ENCODE assay signal across 12 mouse cellular contexts in the genomic region with DNA sequence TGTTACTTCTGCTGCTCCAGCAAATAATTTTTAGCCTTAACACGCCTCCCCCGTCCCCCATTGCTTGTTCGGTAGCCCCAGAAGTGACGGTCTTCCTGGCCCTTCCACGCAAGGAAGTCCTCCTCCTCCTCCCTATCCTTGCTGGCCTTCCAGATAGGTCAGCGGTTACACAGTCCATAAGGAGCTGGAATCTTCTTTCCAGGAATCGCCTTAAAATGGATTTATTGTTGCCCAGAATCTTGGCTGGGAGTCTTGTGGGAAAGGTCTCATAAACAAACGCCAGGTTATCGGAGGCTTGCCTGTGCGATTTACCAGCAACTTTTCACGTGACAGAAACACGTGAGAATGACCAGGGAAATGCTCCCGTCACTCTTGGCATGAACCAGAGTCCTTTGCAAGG.
DNase-seq lines count a peak whose midpoint lies in the region; ATAC-seq and TF ChIP-seq lines count a peak whose summit lies in the region.
"Had no signal": no experiment of that assay in that cellular context is flagged by ENCODE, and none has a peak within 500 bp of the region (broad histone marks: within the 10 kb centered on the region; RNA-seq: fewer than 3 reads in every experiment).

No protein-coding gene starts in this region.

- 70% methylated on average over 13 of the region's 13 CpGs for WGBS in intestine, postnatal 0 days
- 63% methylated on average over 13 of the region's 13 CpGs for WGBS in intestine, embryonic 16.5 days
- 60% methylated on average over 13 of the region's 13 CpGs for WGBS in kidney, embryonic 14.5 days
- WGBS in small intestine, adult 2 months, result 68% methylated on average over 13 of the region's 13 CpGs
- WGBS in hindbrain, postnatal 0 days, result 86% methylated on average over 13 of the region's 13 CpGs

- H3K4me2 ChIP-seq in intestine, postnatal 0 days (replicated peaks; ENCODE audit: low read depth), result no peak overlapping the region
- H3K4me2 ChIP-seq in intestine, embryonic 16.5 days (ENCODE audit: low read depth, low read length), result no peak overlapping the region
- 0 out of 2 replicates have a peak overlapping the region, but pooled peaks have one; percentile 16 for H3K4me2 ChIP-seq in kidney, embryonic 14.5 days (replicated peaks; ENCODE audit: low read depth, low read length)
- no peak overlapping the region for H3K4me2 ChIP-seq in hindbrain, postnatal 0 days (ENCODE audit: low read depth, low read length)
- H3K4me2 ChIP-seq: hindbrain, embryonic 15.5 days had no signal

- H3K4me1 ChIP-seq in intestine, postnatal 0 days (replicated peaks; ENCODE audit: control insufficient read depth, insufficient read depth, low read length), result no peaks in the 10 kb centered on the region
- H3K4me1 ChIP-seq in intestine, embryonic 16.5 days (ENCODE audit: control insufficient read depth, insufficient read depth, low read length), result no peaks in the 10 kb centered on the region
- no peaks in the 10 kb centered on the region for H3K4me1 ChIP-seq in kidney, embryonic 14.5 days (ENCODE audit: control insufficient read depth, insufficient read depth, low read length)
- no peaks in the 10 kb centered on the region for H3K4me1 ChIP-seq in small intestine, adult 2 months (ENCODE audit: control insufficient read depth, insufficient read depth, insufficient read length, low read length)
- no peaks in the 10 kb centered on the region for H3K4me1 ChIP-seq in hindbrain, postnatal 0 days (ENCODE audit: insufficient read depth, low read length)
- H3K4me1 ChIP-seq: forebrain, embryonic 10.5 days; hindbrain, embryonic 15.5 days; limb, embryonic 10.5 days had no signal

- ATAC-seq in intestine, postnatal 0 days, result no peak
- no peak for ATAC-seq in intestine, embryonic 16.5 days
- ATAC-seq in kidney, embryonic 14.5 days (ENCODE audit: low FRiP score, low TSS enrichment), result no peak
- no peak for ATAC-seq in hindbrain, postnatal 0 days

- H3K27ac ChIP-seq in intestine, postnatal 0 days (ENCODE audit: low read depth, low read length), result peak overlapping the region; percentile 8; the same call in 1 of the 2 replicates
- no peak overlapping the region for H3K27ac ChIP-seq in intestine, embryonic 16.5 days (ENCODE audit: low read length)
- no peak overlapping the region for H3K27ac ChIP-seq in kidney, embryonic 14.5 days (ENCODE audit: low read depth, low read length)
- H3K27ac ChIP-seq in small intestine, adult 2 months (ENCODE audit: insufficient read depth, low read depth, low read length), result 0 out of 2 replicates have a peak overlapping the region, but pooled peaks have one; percentile 36
- no peak overlapping the region for H3K27ac ChIP-seq in hindbrain, postnatal 0 days
- H3K27ac ChIP-seq: forebrain, embryonic 10.5 days; hindbrain, embryonic 15.5 days; limb, embryonic 10.5 days had no signal

- 0 out of 2 replicates have a peak, but pooled peaks cover 6% of the 10 kb centered on the region for H3K9me3 ChIP-seq in intestine, postnatal 0 days (ENCODE audit: control insufficient read depth)
- peaks cover 6% of the 10 kb centered on the region for H3K9me3 ChIP-seq in intestine, embryonic 16.5 days (ENCODE audit: control insufficient read depth, low read length)
- no peaks in the 10 kb centered on the region; the same call in 1 of the 2 replicates for H3K9me3 ChIP-seq in kidney, embryonic 14.5 days (ENCODE audit: control insufficient read depth, low read length)
- H3K9me3 ChIP-seq in hindbrain, postnatal 0 days (ENCODE audit: low read length), result no peaks in the 10 kb centered on the region

- DNase-seq in heart, adult 9 months (ENCODE audit: low spot score in 2 of 2), result peak; percentile 90 to 92
- DNase-seq in hindbrain, postnatal 0 days (ENCODE audit: low spot score), result no peak
- DNase-seq in layer of hippocampus, adult 8-10 months (ENCODE audit: low spot score in 2 of 2), result no peak
- no peak for DNase-seq in cerebellum, postnatal 25 days
- DNase-seq: cerebellum, postnatal 14 days had no signal

- no peak for TF ChIP-seq CTCF in intestine, postnatal 0 days (IDR thresholded peaks at IDR 0.05; ENCODE audit: low read depth)
- no peak for TF ChIP-seq CTCF in small intestine, adult 2 months (IDR thresholded peaks at IDR 0.05; ENCODE audit: extremely low read depth, insufficient read length, insufficient replicate concordance, low read depth, low read length)
- no peak for TF ChIP-seq CTCF in hindbrain, postnatal 0 days (IDR thresholded peaks at IDR 0.05; ENCODE audit: low read depth)

- H3K9ac ChIP-seq in intestine, postnatal 0 days (ENCODE audit: low read depth, low read length), result no peak overlapping the region
- H3K9ac ChIP-seq in intestine, embryonic 16.5 days (ENCODE audit: low read depth, low read length), result no peak overlapping the region
- H3K9ac ChIP-seq in kidney, embryonic 14.5 days (ENCODE audit: low read depth, low read length), result no peak overlapping the region
- H3K9ac ChIP-seq in hindbrain, postnatal 0 days (replicated peaks; ENCODE audit: low read length), result no peak overlapping the region
- H3K9ac ChIP-seq: hindbrain, embryonic 15.5 days had no signal

- TF ChIP-seq POLR2A in small intestine, adult 2 months (IDR thresholded peaks at IDR 0.05; ENCODE audit: low read depth, low read length), result no peak

- H3K27me3 ChIP-seq in intestine, postnatal 0 days (replicated peaks; ENCODE audit: control insufficient read depth, insufficient read depth, low read length), result no peaks in the 10 kb centered on the region
- no peaks in the 10 kb centered on the region for H3K27me3 ChIP-seq in intestine, embryonic 16.5 days (replicated peaks; ENCODE audit: control insufficient read depth, insufficient read depth, low read length)
- no peaks in the 10 kb centered on the region for H3K27me3 ChIP-seq in kidney, embryonic 14.5 days (ENCODE audit: control insufficient read depth, insufficient read depth, low read length)
- H3K27me3 ChIP-seq in small intestine, adult 2 months (ENCODE audit: control insufficient read depth, insufficient read depth, low read length), result no peaks in the 10 kb centered on the region
- H3K27me3 ChIP-seq in hindbrain, postnatal 0 days (ENCODE audit: insufficient read depth, low read length), result no peaks in the 10 kb centered on the region
- H3K27me3 ChIP-seq: hindbrain, embryonic 15.5 days had no signal

- H3K4me3 ChIP-seq in intestine, postnatal 0 days (ENCODE audit: low read depth, low read length), result no peak overlapping the region
- no peak overlapping the region for H3K4me3 ChIP-seq in intestine, embryonic 16.5 days (ENCODE audit: low read length)
- no peak overlapping the region for H3K4me3 ChIP-seq in kidney, embryonic 14.5 days (ENCODE audit: low read length)
- H3K4me3 ChIP-seq in small intestine, adult 2 months (ENCODE audit: low read depth, low read length), result 0 out of 2 replicates have a peak overlapping the region, but pooled peaks have one; percentile 6
- H3K4me3 ChIP-seq in hindbrain, postnatal 0 days (ENCODE audit: low read length), result no peak overlapping the region
- H3K4me3 ChIP-seq: forebrain, embryonic 10.5 days; hindbrain, embryonic 15.5 days; limb, embryonic 10.5 days had no signal

- H3K36me3 ChIP-seq in intestine, postnatal 0 days (ENCODE audit: control insufficient read depth, insufficient read depth), result no peaks in the 10 kb centered on the region
- no peaks in the 10 kb centered on the region for H3K36me3 ChIP-seq in intestine, embryonic 16.5 days (ENCODE audit: control insufficient read depth, insufficient read depth, low read length)
- H3K36me3 ChIP-seq in kidney, embryonic 14.5 days (ENCODE audit: control insufficient read depth, insufficient read depth, low read length), result no peaks in the 10 kb centered on the region
- no peaks in the 10 kb centered on the region for H3K36me3 ChIP-seq in small intestine, adult 2 months (ENCODE audit: control insufficient read depth, insufficient read depth, low read length)
- H3K36me3 ChIP-seq in hindbrain, postnatal 0 days (ENCODE audit: insufficient read depth, low read length), result no peaks in the 10 kb centered on the region
- H3K36me3 ChIP-seq: forebrain, embryonic 10.5 days; hindbrain, embryonic 15.5 days had no signal

Comparison
In these comparisons a context has a peak if more than half of its experiments do, and no peak if none do; other contexts are left out.
1. H3K27ac ChIP-seq: peak in intestine, postnatal 0 days (single experiment) and small intestine, adult 2 months (single experiment); none in intestine, embryonic 16.5 days (single experiment), kidney, embryonic 14.5 days (single experiment) and hindbrain, postnatal 0 days (single experiment).
2. DNase-seq: peak in heart, adult 9 months (2 of 2); none in hindbrain, postnatal 0 days (single experiment), layer of hippocampus, adult 8-10 months (0 of 2) and cerebellum, postnatal 25 days (0 of 2).